Mouse (Mus musculus) large intestine, adult 2 months (tissue): ENCODE data around the gene Mfsd11. TPM values are rescaled to one million over a fixed set of nuclear protein-coding genes. Genes with fewer than 3 reads are reported as not detected.

Experiments
- DNase-seq: peaks from one replicate; pipeline ENCODE4 v3.0.0-alpha.2; 2012; ENCODE audit warnings: low read depth, low spot score
- WGBS: fragments of 180-500 bp; shearing (Covaris S2); methylation state at CpG from one replicate; pipeline ENCODE4 v1.1.7; 2018; 5-methylcytosine and 5-hydroxymethylcytosine counted together
- polyA plus RNA-seq: library from polyadenylated mRNA; depleted of rRNA; stranded (reverse); fragments of >200 nt; gene quantifications from 2 replicates; pipeline ENCODE4 v1.2.3, GENCODE M21; 2012; rRNA removed

The Mfsd11 gene
- 18.1 and 27.2 TPM in 2 replicates for polyA plus RNA-seq

DNA sequence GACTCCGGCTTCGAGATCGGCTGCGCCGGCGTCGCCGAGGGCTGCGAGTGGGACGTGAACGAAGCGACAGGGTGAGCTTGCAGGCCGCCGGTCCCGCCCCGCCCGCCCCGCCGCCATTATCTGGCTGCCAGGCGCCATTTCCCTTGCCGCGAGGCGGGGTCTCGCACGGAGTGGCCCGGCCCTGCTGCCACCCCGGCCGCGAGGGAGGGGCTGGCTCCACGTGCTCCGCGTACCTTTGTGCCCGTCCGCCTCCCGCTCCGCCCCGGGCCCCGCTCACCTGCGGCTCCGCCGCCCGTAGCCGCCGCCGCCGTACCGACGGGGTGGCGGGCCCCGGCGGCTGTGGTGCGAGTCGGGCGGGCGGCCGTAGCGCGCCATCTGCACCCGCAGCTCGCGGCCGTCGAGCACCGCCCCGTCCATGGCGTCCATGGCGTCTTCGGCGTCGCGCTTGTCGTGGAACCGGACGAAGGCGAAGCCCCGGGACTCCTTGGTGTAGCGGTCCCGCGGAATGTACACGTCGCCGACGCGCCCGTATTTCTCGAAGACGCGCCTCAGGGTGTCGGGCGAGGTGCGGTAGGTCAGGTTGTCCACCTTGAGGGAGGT, at the start of gene Mfsd11:
TSS of gene Mfsd11 (plus strand) at position 150 of the 600 bp plus-strand sequence.
- DNase-seq, result no peak
- WGBS, result under 1% methylated on average over 90 of the region's 91 CpGs

DNA sequence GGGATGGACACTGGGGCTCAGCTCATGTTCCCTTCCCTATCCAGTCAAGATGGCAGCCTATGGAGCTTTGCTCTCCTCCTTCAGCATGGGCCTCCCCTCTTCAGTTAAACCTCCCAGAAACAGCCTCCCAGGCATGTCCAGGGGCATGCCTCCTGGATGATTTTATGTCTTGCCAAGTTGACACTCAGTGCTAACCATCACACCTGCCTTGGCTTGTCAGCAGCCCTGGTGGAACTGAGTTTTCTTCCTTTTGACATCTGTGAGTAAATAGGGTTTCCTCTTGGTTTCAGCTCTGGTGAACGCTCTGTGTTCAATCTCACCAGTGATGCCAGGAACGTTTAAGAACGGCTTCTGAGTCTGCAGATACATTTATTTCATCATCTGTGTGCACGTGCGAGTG, 49.5 kb upstream of the Mfsd11 start:
- 84% methylated on average over 5 of the region's 5 CpGs for WGBS
- no peak for DNase-seq

DNA sequence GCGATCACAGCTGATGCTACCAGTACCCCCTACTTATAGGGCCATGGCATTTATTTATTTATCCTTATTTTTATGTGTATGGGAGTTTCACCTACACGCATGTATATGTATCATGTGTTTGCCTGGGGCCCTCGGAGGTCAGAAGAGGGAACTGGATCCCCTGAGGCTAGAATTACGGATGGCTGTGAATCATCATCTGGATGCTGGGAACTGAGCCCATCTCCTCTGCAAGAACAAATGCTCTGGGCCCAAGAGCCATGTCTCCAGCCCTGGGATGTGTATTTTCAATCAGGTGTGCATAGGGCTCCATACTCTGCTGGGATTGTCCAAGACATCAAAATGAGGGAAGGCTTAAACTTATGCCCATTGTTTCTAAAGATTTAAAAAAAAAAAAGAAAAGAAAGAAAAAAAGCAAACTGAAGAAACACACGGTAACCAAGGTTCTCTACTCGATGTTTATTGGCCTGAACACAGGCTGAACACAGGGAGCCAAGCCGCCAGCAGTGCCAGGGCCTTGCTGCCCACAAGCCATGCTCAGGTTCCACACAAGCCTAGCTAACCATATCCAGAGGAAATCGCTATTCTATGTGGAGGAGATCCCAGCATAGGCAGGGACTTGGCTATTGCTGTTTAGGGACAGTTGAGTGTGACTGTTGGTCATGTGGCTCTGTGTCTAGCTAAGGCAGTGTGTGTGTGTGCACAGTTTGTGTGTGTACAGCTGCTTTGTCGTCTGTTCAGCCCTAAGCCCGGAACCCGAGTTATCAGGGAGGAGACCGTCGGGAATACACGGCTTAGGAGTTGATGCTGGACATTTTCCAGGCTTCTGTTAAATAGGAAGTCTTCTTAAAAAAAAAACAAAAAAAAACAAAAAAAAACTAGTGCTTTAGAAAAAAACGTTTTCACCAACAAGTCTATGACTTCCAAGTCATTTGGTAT, 45.8 kb upstream of the Mfsd11 start:
- DNase-seq, result no peak
- 74% methylated on average over 15 of the region's 15 CpGs for WGBS

DNA sequence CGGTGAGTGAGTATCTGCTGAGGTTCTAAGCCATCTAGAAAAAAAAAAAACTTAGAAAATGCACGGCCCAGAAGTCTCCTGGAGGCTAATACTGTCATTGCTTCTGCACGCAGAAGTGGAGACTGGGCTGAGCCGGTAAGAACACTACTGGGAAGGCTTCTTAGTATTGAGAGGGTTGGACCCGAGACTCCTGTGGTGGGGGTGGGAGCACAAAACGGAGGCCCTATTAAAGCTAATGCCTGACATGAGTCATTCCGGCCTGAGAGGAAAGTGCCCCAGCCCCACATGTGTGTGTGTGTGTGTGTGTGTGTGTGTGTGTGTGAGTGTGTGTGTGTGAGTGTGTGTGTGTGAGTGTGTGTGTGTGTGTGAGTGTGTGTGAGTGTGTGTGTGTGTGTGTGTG, 45.1 kb upstream of the Mfsd11 start:
- WGBS, result 63% methylated on average over 7 of the region's 7 CpGs
- no peak for DNase-seq

DNA sequence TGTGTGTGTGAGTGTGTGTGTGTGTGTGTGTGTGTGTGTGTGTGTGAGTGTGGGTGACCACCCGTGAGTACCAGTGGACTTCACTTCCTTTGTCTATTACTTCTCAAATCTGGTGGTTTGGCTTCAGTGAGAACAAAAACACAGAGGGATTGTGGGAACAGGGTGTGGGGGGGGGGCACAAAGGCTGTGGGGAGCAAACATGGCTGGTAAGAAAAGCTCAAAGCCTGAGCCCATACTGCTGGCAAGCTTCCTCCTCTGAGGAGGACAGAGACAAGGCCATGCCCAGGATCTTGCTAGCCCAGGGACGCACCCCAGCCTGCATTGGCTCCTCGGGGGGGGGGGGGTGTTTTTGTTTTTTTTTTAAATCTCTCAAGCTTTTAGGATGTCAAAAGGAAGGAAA, 44.7 kb upstream of the Mfsd11 start:
- WGBS, result 72% methylated on average over 3 of the region's 3 CpGs
- DNase-seq, result no peak

DNA sequence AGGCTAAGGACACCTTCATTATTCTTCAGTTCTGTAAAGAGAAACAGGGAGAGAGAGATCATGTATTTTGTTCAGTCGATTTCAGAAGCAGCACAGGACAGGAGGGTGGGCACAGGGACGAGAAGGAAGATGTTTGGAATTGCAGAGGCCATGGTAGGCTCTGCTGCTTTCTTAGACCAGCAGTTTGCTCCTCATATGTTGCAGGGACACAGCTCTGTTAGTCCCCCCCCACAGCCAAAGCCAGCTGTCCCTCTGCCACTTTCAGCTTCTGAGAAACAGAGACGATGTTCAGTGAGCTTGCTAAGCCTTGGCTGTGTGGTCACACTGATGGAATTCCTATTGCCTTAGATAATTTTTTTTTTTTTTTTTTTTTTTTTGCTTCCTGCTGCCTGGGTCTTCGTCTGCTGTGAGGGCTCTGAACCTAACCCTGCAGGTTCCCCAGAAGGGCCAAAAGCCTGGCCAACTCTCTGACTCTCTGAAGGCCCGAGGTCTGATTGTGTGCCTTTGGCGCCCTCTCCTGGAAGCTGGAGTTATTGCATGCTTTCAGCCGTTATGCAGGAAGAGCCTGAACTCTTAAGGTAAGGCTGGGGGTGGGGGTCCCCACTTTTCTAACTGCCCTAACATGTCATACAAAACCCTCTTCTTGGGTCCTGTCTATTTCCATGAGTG, 44.2 kb upstream of the Mfsd11 start:
- WGBS, result 18% methylated on average over 7 of the region's 7 CpGs
- DNase-seq, result peak; percentile 56

DNA sequence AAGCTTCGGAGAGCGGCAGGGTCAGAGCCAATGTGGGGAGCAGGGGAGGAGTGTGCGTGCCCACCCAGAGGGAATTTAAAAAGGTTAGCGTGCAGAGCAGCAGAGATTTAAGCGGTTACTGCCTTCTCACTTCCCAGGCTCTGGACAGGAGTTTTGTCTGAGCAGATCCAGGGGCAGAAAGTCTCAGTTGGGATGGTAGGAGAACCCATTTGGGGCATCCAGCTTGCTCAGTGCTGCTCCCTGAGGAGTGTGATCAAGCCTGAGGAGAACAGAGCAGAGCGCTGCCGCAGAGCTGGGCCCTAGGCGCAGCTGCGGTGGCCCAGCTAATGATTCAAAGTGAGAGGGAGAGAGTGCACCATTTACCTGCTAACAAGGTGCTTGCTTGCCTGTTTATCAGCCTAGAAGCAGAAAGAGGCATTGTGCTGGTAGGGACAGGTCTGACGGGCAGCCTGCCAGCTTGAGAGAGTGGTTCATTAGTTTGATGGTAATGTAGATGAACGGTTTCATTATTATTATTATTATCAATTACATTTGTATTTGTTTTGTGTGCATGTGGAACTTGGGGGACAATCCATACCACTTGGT, 43.3 kb upstream of the Mfsd11 start:
- WGBS, result 87% methylated on average over 11 of the region's 11 CpGs
- no peak for DNase-seq

DNA sequence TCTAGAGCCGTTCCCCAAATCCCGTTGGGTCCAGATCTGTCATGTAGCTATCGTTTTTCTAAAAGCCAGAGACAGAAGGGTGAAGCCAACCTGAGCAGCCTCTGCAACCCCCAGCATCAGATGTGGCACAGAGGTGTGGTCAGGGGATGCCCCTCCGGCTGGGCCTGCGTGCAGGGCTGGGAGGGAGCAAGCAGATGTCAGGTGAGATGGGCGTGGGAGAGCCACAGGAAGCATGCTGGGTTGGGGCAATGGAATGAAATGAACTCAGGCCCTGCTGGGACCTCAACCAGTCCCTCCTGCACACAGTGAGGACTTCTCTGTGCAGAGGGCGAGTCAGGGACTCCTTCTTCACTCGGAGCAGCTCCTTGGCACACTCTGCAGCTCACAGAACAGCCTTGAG, 42.7 kb upstream of the Mfsd11 start:
- WGBS, result 83% methylated on average over 8 of the region's 8 CpGs
- no peak for DNase-seq

DNA sequence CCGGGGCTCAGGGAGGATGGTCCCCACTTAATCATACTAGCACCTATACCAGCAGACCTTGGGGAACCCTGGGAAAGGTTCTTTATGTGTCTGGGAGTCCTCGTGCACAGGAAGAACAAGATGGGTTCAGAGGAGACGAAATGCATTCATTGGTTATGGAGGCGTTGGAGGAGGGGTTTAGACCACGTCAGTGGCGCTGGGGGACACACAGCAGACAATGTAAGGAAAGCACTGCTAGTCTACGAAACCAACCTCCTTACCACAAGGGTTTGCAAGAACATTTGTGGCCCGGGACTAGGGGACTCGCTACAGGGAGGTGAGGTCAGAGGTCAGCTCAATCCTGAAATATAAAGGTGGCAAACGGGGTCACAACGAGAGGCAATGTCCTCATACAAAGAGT, 41.7 kb upstream of the Mfsd11 start:
- 92% methylated on average over 11 of the region's 11 CpGs for WGBS
- DNase-seq, result no peak

DNA sequence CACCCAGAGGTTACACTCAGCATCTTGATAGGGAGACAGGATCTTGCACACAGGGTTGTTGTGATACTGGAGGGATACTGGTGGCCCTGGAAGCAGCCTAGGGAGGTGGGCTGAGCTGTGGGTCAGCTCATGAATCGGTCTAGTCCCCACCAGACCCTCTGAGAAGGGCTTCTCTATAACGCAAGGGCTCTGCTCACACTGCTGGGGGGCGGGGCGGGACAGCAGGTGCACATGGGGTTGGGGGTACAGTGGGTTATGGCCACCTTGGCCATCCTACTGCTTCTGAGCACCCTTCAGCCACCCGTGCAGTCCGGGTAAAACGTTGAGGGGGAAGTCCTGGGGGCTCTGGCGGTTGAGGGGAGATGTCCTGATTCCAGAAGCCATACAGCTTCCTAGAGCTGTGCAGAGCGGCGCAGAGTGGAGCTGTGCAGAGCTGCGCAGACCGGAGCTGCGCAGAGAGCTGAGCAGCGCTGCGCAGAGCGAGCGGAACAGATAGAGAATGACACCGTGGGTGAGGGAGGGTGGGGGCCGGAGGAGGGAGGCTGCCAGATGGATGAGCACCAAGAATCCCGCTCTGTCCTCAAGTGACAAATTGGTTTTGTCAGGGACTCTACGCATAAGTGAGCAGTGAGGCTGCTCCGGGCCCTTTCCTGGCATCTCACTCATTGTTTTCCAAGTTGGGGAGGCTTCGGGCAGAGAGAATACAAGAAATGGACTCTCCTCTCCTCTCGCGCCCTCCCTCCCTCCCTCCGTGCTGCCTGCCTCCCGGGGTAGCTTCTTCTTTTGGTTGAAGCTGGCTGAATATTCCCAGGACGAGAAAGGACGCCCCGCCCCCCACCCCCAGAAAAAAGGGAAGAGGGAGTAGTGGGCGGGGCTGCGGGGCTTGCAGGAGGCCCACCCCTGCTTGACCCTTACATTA, 41.0 kb upstream of the Mfsd11 start:
- 50% methylated on average over 32 of the region's 32 CpGs for WGBS

DNA sequence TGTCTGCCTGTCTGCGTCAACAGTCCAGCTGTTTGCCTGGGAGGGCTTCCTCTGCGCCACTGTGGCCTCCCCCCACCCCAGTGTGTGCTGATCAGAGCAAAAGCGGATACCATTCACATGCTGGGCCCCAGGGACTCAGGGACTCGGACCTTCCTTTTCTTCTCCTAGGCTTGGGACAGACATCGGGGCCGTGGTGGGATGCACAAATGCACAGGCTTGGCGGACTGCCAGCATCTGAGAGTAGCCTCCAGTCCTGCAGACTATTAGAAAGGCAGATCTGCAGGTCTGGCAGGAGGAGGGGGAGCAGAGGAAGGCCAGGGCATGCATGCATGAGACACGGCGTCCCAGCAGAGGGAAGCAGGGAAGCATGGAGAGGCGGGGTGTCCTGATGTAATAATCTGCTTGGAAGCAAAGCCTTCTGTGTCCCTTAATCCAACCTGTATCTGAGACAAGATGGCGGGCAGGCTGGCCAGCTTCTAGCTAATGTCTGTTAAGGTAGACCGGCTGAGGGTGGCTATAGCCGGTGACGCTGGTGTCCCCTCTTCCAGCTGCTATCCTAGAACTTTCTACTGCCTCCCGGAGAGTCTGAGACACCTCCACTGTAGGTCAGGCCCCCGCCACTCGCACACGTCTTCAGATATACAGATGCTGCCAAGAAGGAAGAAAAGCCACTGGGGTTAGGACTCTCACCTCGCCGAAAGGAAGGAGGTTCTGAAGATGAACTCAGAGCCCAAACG, 39.3 kb upstream of the Mfsd11 start:
- DNase-seq, result no peak
- 74% methylated on average over 21 of the region's 21 CpGs for WGBS

More for the DNA sequence above, 41.0 kb upstream of the Mfsd11 start:
- no peak for DNase-seq

DNA sequence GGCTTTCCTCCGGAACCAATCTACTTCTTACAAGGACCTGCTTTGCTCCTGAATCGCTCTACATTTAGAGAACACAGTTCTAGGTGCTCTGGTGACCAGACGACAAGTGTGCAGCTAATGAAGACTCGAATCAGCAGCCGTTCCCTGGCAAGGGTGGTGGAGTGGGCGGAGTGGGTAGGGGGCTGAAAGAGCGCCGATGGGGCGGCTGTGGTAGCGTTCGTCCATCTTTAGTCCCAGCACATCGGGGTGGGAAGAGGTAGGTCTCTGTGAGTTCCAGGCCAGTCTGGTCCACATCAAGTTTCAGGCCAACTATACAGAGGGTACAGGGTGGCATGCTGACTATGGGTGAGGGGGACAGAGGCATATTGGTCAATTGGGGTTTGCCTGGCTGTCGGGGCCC, 38.6 kb upstream of the Mfsd11 start:
- no peak for DNase-seq
- WGBS, result 91% methylated on average over 13 of the region's 13 CpGs

DNA sequence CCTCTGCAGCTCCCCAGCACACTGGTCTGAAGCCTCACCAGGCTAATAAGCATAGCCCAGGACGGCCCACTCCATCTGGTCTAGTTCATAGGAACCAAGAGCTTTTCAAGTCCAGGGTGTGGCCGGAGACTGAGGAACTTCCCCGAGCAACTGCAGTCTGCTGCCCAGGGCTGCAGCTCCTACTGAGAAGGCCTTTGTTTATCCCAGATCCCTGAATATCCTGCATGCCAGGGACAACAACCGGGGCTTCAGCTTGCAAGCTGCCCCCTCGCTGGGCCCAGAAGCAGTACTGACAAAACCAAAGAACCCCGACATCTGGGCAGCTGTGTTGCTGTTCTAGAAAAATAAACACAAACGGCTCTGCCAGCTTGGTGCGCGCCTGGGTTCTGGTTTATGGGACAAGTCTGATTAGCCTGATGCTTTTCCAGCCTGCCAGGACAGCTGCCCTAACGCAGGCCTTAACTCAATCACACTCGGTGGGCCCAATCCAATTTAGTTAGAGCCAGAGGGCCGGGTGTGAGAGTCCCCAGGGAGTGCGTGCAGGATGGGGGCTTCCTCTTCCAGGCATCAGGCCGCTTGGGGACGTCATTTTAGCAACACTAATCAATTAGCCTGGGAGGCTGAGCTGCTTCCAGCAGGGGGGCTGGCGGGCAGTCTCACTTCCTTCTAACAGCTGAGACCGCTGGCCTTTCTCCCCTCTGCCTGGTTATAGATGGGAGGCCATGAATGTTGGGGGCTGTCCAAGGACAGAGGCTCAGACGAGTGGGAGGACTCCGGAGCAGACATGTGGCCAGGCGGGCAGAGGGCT, 38.0 kb upstream of the Mfsd11 start:
- DNase-seq, result no peak
- WGBS, result 33% methylated on average over 20 of the region's 20 CpGs

DNA sequence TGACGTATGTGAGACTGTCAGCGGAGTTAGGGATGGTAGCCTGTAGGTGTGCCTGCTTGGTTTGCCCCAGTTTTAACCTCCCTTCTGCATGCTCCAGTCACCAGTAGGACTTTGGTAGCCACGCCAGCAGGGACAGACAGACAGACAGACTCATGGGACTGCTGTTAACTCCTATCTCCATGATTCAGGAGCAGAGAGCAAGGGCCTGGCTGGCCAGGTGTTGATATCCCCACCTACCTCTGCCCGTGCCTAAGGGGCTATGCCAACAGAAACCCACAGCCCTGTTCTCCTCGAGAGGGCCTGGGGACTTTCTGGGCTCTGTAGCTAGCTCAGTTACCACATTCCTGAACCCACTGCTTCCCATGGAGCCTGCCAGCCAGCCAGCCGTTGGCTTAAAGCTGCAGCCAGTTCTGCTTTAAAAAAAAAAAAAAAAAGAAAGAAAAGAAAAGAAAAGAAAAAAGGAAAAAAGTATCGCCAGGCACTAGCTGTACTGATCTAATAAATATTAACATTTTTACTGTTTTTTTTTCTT, 37.3 kb upstream of the Mfsd11 start:
- DNase-seq, result no peak
- 69% methylated on average over 7 of the region's 7 CpGs for WGBS

DNA sequence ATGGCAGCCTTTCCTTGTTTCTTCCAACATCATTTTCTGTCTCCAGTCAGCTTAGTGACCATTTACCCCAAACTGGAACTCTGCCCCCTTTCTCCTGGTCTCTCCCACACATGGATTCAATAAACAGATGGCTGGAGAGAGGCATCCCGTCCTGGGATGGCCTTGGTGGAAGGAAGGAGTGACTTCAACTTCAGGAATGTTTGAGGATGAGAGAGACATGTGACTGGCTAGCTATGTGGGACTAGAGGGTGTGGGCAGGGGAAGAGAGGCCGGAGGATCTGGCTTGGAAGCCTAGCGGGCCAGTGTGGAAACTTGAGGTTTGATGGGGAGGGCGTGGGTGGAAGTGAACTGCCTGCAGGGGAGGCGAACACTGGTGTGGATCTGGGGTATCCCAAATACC, 35.5 kb upstream of the Mfsd11 start:
- DNase-seq, result no peak
- WGBS, result 70% methylated on average over 5 of the region's 5 CpGs

DNA sequence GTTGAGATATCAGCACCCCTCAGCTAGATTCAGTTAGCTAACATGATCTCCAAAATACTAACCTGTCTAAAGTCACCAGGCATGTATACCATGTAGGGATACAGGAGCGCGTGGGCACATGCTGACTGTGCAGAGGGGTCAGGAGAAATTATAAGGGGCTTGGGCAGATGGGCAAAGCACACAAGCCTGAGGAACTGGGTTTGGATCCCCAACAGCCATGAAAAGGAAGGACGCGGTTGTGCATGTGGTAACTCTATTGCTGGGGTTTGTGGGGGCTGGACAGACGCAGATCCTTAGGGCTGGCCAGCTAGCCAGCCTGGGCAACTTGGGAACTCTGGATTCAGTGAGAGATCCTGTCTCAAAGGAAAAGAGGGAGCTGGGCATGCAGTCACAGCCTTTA, 34.7 kb upstream of the Mfsd11 start:
- WGBS, result 95% methylated on average over 5 of the region's 5 CpGs
- DNase-seq, result no peak

DNA sequence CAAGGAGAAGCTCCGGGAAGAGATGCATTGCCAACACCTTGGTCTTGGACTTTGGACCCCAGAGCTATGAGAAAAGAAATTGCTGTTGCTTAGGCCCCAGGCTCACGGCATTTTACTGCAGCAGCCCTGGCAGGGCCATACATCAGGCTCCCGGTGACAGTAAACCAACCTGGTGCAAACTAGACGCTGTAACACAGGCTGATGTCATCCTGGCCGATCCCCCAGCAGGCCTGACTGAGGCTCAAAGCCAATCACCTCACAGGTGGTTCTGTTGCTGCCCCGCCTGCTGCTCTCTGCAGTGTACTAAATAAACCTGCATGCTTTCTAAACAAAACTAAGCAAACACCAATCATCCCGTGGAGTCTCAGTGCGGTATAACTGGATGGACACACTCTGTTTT, 33.5 kb upstream of the Mfsd11 start:
- peak; percentile 45 for DNase-seq
- WGBS, result 19% methylated on average over 8 of the region's 8 CpGs
